Mouse (Mus musculus): ENCODE data around the gene Ints7. TPM values are rescaled to one million over a fixed set of nuclear protein-coding genes. Genes with fewer than 3 reads are reported as not detected.
A peak's percentile ranks its signal among the peaks of the same experiment; 100 is the strongest.

The Ints7 gene
- total RNA-seq, 2 experiments from 2014 or later = 6.7 to 7.2 TPM

- no peak for TF ChIP-seq CTCF (IDR thresholded peaks at IDR 0.05)
- peak overlapping the region; percentile 38 for H3K27ac ChIP-seq
- intact Hi-C loops (cut with DNase I) = no loop called here
- no peak for DNase-seq
- no peak overlapping the region for H3K4me3 ChIP-seq
These were observed 15.7 kb upstream of the Ints7 start for GRCm38 (mm10) chr1:191559779-191560178.

- peak; percentile 90 for TF ChIP-seq CTCF (IDR thresholded peaks at IDR 0.05)
- H3K4me3 ChIP-seq = no peak overlapping the region; the same call in 1 of the 2 replicates
- no peak for DNase-seq
- no peak overlapping the region for H3K27ac ChIP-seq
- intact Hi-C loops (cut with DNase I) = loop anchor here (2.0 kb wide), 1 partner anchor 250 kb away; no protein-coding TSS in a partner anchor
These were observed 12.5 kb upstream of the Ints7 start for GRCm38 (mm10) chr1:191562823-191563365.

GRCm38 (mm10) chr1:191567859-191568258, 7.6 kb upstream of the Ints7 start:
- peak; percentile 74 for TF ChIP-seq CTCF (IDR thresholded peaks at IDR 0.05)
- H3K27ac ChIP-seq = no peak overlapping the region
- intact Hi-C loops (cut with DNase I) = loop anchor here (2.0 kb wide), 1 partner anchor 215 kb away; no protein-coding TSS in a partner anchor
- H3K4me3 ChIP-seq = no peak overlapping the region
- DNase-seq = peak; percentile 38

- Histone ChIP-seq H3K27ac (no peak overlapping the region), H3K4me3 (no peak overlapping the region)
- no peak for TF ChIP-seq CTCF (IDR thresholded peaks at IDR 0.05)
- no peak for DNase-seq
- intact Hi-C loops (cut with DNase I) = loop anchor here (2.0 kb wide), 1 partner anchor 217 kb away; no protein-coding TSS in a partner anchor
These were observed 5.8 kb upstream of the Ints7 start for GRCm38 (mm10) chr1:191569625-191570024.

- Histone ChIP-seq H3K4me3 (no peak overlapping the region), H3K27ac (no peak overlapping the region)
- TF ChIP-seq CTCF (IDR thresholded peaks at IDR 0.05) = no peak
- intact Hi-C loops (cut with DNase I) = no loop called here
- no peak for DNase-seq
These were observed 5.0 kb upstream of the Ints7 start for GRCm38 (mm10) chr1:191570415-191570814.

- intact Hi-C loops (cut with DNase I) = no loop called here
- DNase-seq = no peak
- Histone ChIP-seq H3K27ac (no peak overlapping the region), H3K4me3 (peak overlapping the region; percentile 77)
- no peak for TF ChIP-seq CTCF (IDR thresholded peaks at IDR 0.05)
These were observed 1.4 kb upstream of the Ints7 start for GRCm38 (mm10) chr1:191573906-191574639.

GRCm38 (mm10) chr1:191574871-191575457, 472 bp upstream of the Ints7 start:
- no peak for DNase-seq
- intact Hi-C loops (cut with DNase I) = loop anchor here (5.0 kb wide), 1 partner anchor 142 kb away; the partner anchor contains the start of gene Lpgat1
- peak overlapping the region; percentile 77 for H3K4me3 ChIP-seq
- TF ChIP-seq CTCF (IDR thresholded peaks at IDR 0.05) = no peak
- peak overlapping the region; percentile 17; the same call in 1 of the 2 replicates for H3K27ac ChIP-seq

- DNase-seq = no peak
- TF ChIP-seq CTCF (IDR thresholded peaks at IDR 0.05) = no peak
- intact Hi-C loops (cut with DNase I) = loop anchor here (5.0 kb wide), 1 partner anchor 138 kb away; the partner anchor contains the start of gene Lpgat1
- H3K4me3 ChIP-seq = no peak overlapping the region
- H3K27ac ChIP-seq = no peak overlapping the region
These were observed 4.1 kb downstream of the Ints7 start for GRCm38 (mm10) chr1:191579524-191579923.

- no peak overlapping the region for H3K27ac ChIP-seq
- intact Hi-C loops (cut with DNase I) = no loop called here
- no peak overlapping the region for H3K4me3 ChIP-seq
- DNase-seq = no peak
- TF ChIP-seq CTCF (IDR thresholded peaks at IDR 0.05) = no peak
These were observed 6.2 kb downstream of the Ints7 start for GRCm38 (mm10) chr1:191581641-191582040.

GRCm38 (mm10) chr1:191583836-191584235, 8.4 kb downstream of the Ints7 start:
- H3K27ac ChIP-seq = no peak overlapping the region
- intact Hi-C loops (cut with DNase I) = no loop called here
- H3K4me3 ChIP-seq = no peak overlapping the region
- DNase-seq = no peak
- TF ChIP-seq CTCF (IDR thresholded peaks at IDR 0.05) = no peak

GRCm38 (mm10) chr1:191584483-191584882, 9.0 kb downstream of the Ints7 start:
- no peak for DNase-seq
- TF ChIP-seq CTCF (IDR thresholded peaks at IDR 0.05) = no peak
- Histone ChIP-seq H3K27ac (no peak overlapping the region), H3K4me3 (no peak overlapping the region)
- intact Hi-C loops (cut with DNase I) = no loop called here

GRCm38 (mm10) chr1:191585704-191586103, 10.3 kb downstream of the Ints7 start:
- intact Hi-C loops (cut with DNase I) = no loop called here
- no peak for DNase-seq
- peak; percentile 25; the same call in 1 of the 2 replicates for TF ChIP-seq CTCF (IDR thresholded peaks at IDR 0.05)
- no peak overlapping the region for H3K27ac ChIP-seq
- H3K4me3 ChIP-seq = no peak overlapping the region

- Histone ChIP-seq H3K4me3 (no peak overlapping the region), H3K27ac (no peak overlapping the region)
- intact Hi-C loops (cut with DNase I) = no loop called here
- no peak for DNase-seq
- peak; percentile 20; the same call in 1 of the 2 replicates for TF ChIP-seq CTCF (IDR thresholded peaks at IDR 0.05)
These were observed 11.6 kb downstream of the Ints7 start for GRCm38 (mm10) chr1:191587062-191587461.

Data from gastrocnemius, adult 2 months (tissue).